Mouse (Mus musculus) neural tube, embryonic 15.5 days (tissue): ENCODE measurements at regions not wholly inside any gene's neighbourhood (a gene's known extent, or its start where the extent isn't known, plus 50 kb on each side); places are given as distances from the start of the nearest gene placed in this dataset.

Experiments
- ATAC-seq: fragments of 200-750 bp; cut with Nextera tagmentation; 2 replicates; pipeline ENCODE4 v1.8.0; 2017; ENCODE audit warnings: mild to moderate bottlenecking, moderate TSS enrichment, moderate library complexity; ENCODE audit not compliant: low FRiP score
- H3K27ac ChIP-seq: fragments of 300-500 bp; sonication (generic); replicated peaks from 2 replicates; pipeline ENCODE4 v1.5.1; 2015; ENCODE audit warnings: mild to moderate bottlenecking, inconsistent platforms
- H3K27me3 ChIP-seq: fragments of 300-500 bp; sonication (generic); replicated peaks from 2 replicates; pipeline ENCODE4 v1.6.1; 2015; ENCODE audit warnings: inconsistent platforms
- H3K36me3 ChIP-seq: fragments of 300-500 bp; sonication (generic); 2 replicates; pipeline ENCODE4 v1.6.1; 2015; ENCODE audit warnings: inconsistent platforms
- H3K4me1 ChIP-seq: fragments of 300-500 bp; sonication (generic); 2 replicates; pipeline ENCODE4 v1.6.1; 2015; ENCODE audit warnings: inconsistent platforms
- H3K4me2 ChIP-seq: fragments of 300-500 bp; sonication (generic); 2 replicates; pipeline ENCODE4 v1.6.1; 2015; ENCODE audit warnings: inconsistent platforms, mild to moderate bottlenecking, moderate library complexity
- H3K4me3 ChIP-seq: fragments of 300-500 bp; sonication (generic); replicated peaks from 2 replicates; pipeline ENCODE4 v1.5.1; 2015; ENCODE audit warnings: mild to moderate bottlenecking, inconsistent platforms
- H3K9ac ChIP-seq: fragments of 300-500 bp; sonication (generic); replicated peaks from 2 replicates; pipeline ENCODE4 v1.6.1; 2015; ENCODE audit warnings: mild to moderate bottlenecking, inconsistent platforms
- H3K9me3 ChIP-seq: fragments of 300-500 bp; sonication (generic); replicated peaks from 2 replicates; pipeline ENCODE4 v1.6.1; 2016; ENCODE audit warnings: inconsistent platforms
- WGBS: fragments of 180-500 bp; shearing (Covaris S2); methylation state at CpG from one replicate; pipeline ENCODE4 v1.1.7; 2015; ENCODE audit warnings: mixed read lengths; 5-methylcytosine and 5-hydroxymethylcytosine counted together

DNA sequence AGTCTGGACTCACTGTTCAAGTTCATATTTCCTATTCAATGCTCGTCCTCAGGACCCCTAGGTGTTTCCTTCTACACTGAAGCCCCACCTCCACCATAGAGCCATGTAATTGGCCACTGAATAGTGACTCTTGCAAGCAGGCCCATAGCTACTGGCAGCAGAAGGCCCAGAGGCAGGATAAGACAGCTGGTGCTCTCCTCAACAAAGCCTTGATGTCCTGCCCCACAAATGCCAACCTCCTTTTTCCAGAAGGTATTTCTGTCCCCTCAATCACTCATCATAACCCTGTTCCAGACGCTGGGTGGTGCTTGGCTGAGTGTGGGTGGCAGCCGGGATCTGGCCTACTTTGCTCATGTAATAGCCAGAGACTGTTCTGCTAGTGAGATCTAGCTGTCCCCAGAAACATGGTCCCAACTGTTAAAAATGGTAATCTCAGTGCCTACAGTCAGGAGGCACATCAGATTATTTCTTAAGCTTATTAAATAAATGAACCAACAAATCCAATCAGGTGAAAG, 530.9 kb downstream of the 1810013L24Rik start:
- H3K4me2 ChIP-seq, result no peak overlapping the region
- WGBS, result 90% methylated on average over 3 of the region's 3 CpGs
- no peaks in the 10 kb centered on the region for H3K36me3 ChIP-seq
- H3K9me3 ChIP-seq, result no peaks in the 10 kb centered on the region
- no peak overlapping the region for H3K27ac ChIP-seq
- no peak for ATAC-seq
- H3K4me1 ChIP-seq, result no peaks in the 10 kb centered on the region
- no peaks in the 10 kb centered on the region for H3K27me3 ChIP-seq
- no peak overlapping the region for H3K9ac ChIP-seq
- no peak overlapping the region for H3K4me3 ChIP-seq

DNA sequence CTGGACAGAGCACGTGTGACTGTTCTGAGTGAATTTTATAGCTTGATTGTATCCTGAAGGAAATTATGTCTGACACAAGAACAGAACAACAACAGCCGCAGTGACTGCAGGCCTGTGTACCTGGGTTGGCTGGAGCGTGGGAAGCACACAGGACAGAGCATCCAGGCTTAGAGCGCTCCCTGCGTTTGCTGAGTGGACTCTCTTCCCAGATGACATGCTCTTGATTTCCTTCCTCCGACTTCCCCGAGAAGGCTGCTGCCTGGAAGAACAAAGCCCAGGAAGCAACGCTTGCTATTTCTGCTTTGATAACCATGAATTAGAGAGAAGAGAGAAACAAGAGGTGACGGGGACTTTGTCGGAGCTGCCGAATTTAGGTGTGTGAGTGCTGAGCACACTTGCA, 532.2 kb downstream of the 1810013L24Rik start:
- H3K9ac ChIP-seq, result no peak overlapping the region
- H3K4me3 ChIP-seq, result no peak overlapping the region
- no peaks in the 10 kb centered on the region for H3K9me3 ChIP-seq
- 44% methylated on average over 11 of the region's 11 CpGs for WGBS
- no peaks in the 10 kb centered on the region for H3K36me3 ChIP-seq
- no peak for ATAC-seq
- H3K4me1 ChIP-seq, result no peaks in the 10 kb centered on the region
- H3K27me3 ChIP-seq, result no peaks in the 10 kb centered on the region
- no peak overlapping the region for H3K27ac ChIP-seq
- no peak overlapping the region for H3K4me2 ChIP-seq

DNA sequence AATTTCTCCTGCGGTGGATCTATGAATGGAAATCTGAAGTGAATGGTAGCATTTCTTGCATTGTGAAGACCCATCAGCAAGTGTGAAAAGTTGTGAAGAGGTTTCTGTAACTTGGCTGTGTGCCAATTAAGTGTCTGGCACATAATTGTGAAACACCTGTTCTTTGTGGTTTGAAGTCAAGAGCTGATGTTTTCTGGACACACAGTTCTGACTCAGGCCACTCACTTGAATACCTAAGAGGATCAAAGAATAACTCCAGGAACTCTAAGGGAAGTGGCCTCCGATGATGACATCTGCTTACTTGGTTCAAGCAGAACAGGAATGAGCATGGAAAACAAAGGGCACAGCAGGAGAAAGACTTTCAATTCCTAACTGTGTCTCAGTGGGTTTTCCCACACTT, 534.2 kb downstream of the 1810013L24Rik start:
- Histone ChIP-seq H3K4me1 (no peaks in the 10 kb centered on the region), H3K27ac (no peak overlapping the region), H3K4me2 (no peak overlapping the region), H3K9ac (no peak overlapping the region), H3K36me3 (no peaks in the 10 kb centered on the region), H3K27me3 (no peaks in the 10 kb centered on the region), H3K4me3 (no peak overlapping the region), H3K9me3 (no peaks in the 10 kb centered on the region)
- ATAC-seq, result no peak
- 41% methylated on average over 2 of the region's 2 CpGs for WGBS

DNA sequence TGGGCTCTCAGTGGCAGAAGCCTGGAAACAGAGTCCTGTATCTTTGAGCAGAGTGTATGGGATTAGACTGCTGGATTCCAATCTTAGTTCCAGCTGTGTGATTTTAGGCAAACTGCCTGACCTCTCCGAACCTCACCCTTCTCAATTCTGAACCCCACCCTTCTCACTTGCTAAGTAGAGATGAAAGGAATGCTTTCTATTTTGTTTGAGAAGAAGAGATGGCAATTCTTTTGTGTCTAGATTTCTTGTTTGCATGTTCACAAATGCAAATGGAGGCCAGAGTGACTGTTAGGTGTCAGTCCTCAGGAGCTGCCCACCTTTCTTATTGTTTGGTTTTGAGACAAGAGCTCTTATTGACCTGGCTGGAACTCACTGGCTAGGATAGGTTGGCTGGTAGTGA, 561.1 kb downstream of the 1810013L24Rik start:
- 42% methylated on average over 1 of the region's 1 CpGs for WGBS
- no peak overlapping the region for H3K4me3 ChIP-seq

GRCm38 (mm10) chr16:9404736-9405135, 574.8 kb downstream of the 1810013L24Rik start:
- no peak overlapping the region for H3K9ac ChIP-seq
- H3K27me3 ChIP-seq, result no peaks in the 10 kb centered on the region
- ATAC-seq, result no peak
- WGBS, result 84% methylated on average over 5 of the region's 5 CpGs
- no peak overlapping the region for H3K27ac ChIP-seq
- no peaks in the 10 kb centered on the region for H3K9me3 ChIP-seq
- no peak overlapping the region for H3K4me2 ChIP-seq
- H3K4me1 ChIP-seq, result no peaks in the 10 kb centered on the region
- no peak overlapping the region for H3K4me3 ChIP-seq
- no peaks in the 10 kb centered on the region for H3K36me3 ChIP-seq

More for the DNA sequence above, 561.1 kb downstream of the 1810013L24Rik start:
- no peak overlapping the region for H3K4me2 ChIP-seq
- no peaks in the 10 kb centered on the region for H3K27me3 ChIP-seq
- no peak overlapping the region for H3K27ac ChIP-seq
- no peaks in the 10 kb centered on the region for H3K4me1 ChIP-seq
- H3K9ac ChIP-seq, result no peak overlapping the region
- no peak for ATAC-seq
- no peaks in the 10 kb centered on the region for H3K36me3 ChIP-seq
- no peaks in the 10 kb centered on the region for H3K9me3 ChIP-seq

- ATAC-seq, result no peak
- H3K27ac ChIP-seq, result no peak overlapping the region
- no peaks in the 10 kb centered on the region for H3K27me3 ChIP-seq
- H3K9ac ChIP-seq, result no peak overlapping the region
- no peak overlapping the region for H3K4me3 ChIP-seq
- no peaks in the 10 kb centered on the region for H3K9me3 ChIP-seq
- 76% methylated on average over 1 of the region's 1 CpGs for WGBS
- no peak overlapping the region for H3K4me2 ChIP-seq
- no peaks in the 10 kb centered on the region for H3K36me3 ChIP-seq
- no peaks in the 10 kb centered on the region for H3K4me1 ChIP-seq
Measured at GRCm38 (mm10) chr16:9408196-9408595, 578.3 kb downstream of the 1810013L24Rik start.

DNA sequence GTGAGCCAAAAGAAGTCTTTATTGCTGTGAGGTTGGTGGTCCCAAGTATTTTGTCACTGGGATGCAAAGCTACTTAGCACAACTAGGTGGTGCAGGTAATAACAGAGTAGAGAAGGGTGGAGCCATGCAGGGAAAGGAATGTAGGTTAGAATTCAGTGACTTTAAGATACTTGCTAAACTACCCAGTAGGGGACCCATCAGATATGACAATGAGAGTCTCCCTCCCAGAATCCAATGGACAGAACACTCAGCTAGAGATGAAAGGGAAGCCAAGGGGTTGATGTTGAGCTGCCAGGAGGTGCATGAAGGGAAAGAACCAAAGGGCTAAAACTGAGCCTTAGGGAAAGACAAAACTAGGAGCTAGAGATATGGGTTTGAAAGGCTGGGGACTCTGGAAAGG, 564.9 kb downstream of the Grin2a start:
- no peak overlapping the region for H3K9ac ChIP-seq
- no peaks in the 10 kb centered on the region for H3K9me3 ChIP-seq
- no peaks in the 10 kb centered on the region for H3K36me3 ChIP-seq
- ATAC-seq, result no peak
- no peak overlapping the region for H3K4me2 ChIP-seq
- no peak overlapping the region for H3K4me3 ChIP-seq
- H3K4me1 ChIP-seq, result no peaks in the 10 kb centered on the region
- H3K27me3 ChIP-seq, result no peaks in the 10 kb centered on the region
- H3K27ac ChIP-seq, result no peak overlapping the region

DNA sequence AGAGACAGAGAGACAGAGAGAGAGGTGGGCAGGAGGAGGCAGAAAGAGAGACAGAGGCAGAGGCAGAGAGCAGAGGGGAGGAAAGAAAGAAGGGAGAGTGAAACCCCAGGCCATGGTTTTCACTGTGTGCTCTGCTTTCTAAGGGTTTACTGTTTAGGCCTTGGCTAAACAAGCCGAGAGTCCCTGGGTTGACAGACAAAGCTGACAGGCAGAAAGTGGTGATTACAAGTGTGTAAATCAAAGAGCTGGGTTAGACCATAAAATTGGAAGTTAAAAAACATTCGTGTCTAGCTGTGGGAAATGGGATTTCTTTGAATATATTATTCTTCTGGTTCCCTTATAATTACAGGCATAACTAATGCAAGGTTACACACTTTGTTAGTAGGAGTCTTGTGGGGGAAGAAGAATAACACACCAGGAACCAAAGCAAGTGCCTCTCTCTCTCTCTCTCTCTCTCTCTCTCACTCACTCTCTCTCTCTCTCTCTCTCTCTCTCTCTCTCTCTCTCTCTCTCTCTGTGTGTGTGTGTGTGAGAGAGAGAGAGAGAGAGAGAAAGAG, 556.0 kb downstream of the Grin2a start:
- no peak overlapping the region for H3K27ac ChIP-seq
- no peaks in the 10 kb centered on the region for H3K4me1 ChIP-seq
- H3K9ac ChIP-seq, result no peak overlapping the region
- no peak overlapping the region for H3K4me2 ChIP-seq
- H3K4me3 ChIP-seq, result no peak overlapping the region
- H3K27me3 ChIP-seq, result peaks cover 3% of the 10 kb centered on the region; the same call in 1 of the 2 replicates
- ATAC-seq, result no peak
- H3K36me3 ChIP-seq, result no peaks in the 10 kb centered on the region
- no peaks in the 10 kb centered on the region for H3K9me3 ChIP-seq
- WGBS, result 11% methylated on average over 2 of the region's 2 CpGs

DNA sequence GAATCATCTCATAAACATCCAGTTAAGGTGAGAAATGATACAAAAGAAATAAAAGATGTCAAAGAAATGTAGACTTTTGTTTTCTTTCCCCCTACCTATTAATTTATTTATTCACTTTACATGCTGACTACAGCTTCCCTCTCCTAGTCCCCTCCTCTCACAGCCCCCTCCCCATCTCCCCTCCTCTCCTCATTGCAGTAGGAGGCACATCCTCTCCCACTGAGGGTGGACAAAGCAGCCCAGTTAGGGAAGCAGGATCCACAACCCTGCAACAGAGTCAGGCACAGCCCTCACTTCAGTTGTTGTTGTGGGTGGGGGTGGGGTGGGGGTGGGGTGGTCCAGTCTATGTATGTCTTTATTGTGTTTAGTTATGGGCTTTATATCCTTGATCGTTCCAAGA, 555.5 kb downstream of the Grin2a start:
- no peak for ATAC-seq
- 57% methylated on average over 1 of the region's 1 CpGs for WGBS

DNA sequence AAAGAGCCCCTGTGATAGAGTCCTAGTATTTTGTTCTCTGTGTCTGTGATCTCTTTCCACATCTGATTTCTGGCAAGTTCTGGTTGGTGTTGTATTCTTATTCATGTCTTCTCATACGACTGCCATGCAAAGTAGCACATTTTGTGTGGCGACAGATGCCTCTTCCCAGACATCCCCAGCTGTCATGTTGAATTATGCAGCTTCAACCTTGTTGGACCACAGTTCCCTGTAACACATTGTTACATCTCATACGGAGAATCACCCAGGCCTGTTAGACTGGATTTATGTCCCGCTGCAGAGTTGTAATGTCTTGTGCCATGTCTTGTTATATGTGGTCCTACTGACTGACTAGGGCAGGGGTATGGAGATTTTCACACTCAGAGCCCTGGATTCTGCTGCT, 543.3 kb downstream of the Grin2a start:
- Histone ChIP-seq H3K27me3 (no peaks in the 10 kb centered on the region), H3K4me3 (no peak overlapping the region), H3K9ac (no peak overlapping the region), H3K4me1 (no peaks in the 10 kb centered on the region), H3K4me2 (no peak overlapping the region), H3K27ac (no peak overlapping the region), H3K9me3 (no peaks in the 10 kb centered on the region), H3K36me3 (no peaks in the 10 kb centered on the region)
- WGBS, result 68% methylated on average over 4 of the region's 4 CpGs
- ATAC-seq, result no peak

More for the DNA sequence above, 555.5 kb downstream of the Grin2a start:
- no peak overlapping the region for H3K9ac ChIP-seq
- H3K9me3 ChIP-seq, result no peaks in the 10 kb centered on the region
- H3K4me2 ChIP-seq, result no peak overlapping the region
- no peaks in the 10 kb centered on the region for H3K4me1 ChIP-seq
- no peak overlapping the region for H3K27ac ChIP-seq
- no peak overlapping the region for H3K4me3 ChIP-seq
- no peaks in the 10 kb centered on the region for H3K36me3 ChIP-seq
- peaks cover 3% of the 10 kb centered on the region; the same call in 1 of the 2 replicates for H3K27me3 ChIP-seq

DNA sequence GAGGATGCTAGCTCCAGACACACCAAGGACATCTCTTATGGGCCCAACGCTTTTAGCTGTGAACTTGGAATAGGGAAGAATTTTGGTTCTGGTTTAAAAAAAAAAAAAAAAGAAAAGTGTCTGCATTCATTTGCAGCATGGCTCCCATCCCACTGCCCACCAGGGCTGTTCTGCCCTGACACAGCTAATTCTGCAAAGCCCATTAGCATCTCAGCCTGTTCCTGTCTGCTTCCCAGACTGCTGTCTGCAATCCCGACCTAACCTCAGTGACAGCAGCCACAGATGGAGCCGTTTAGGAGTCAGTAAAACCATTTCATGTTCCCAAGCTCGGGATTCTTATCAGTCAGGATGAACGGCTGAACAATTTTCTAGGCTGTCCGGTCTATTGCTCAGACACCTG, 537.8 kb downstream of the Grin2a start:
- no peak for ATAC-seq
- no peaks in the 10 kb centered on the region for H3K36me3 ChIP-seq
- no peaks in the 10 kb centered on the region for H3K4me1 ChIP-seq
- no peaks in the 10 kb centered on the region for H3K9me3 ChIP-seq
- H3K9ac ChIP-seq, result no peak overlapping the region
- H3K4me3 ChIP-seq, result no peak overlapping the region
- no peak overlapping the region for H3K27ac ChIP-seq
- H3K27me3 ChIP-seq, result no peaks in the 10 kb centered on the region
- WGBS, result 61% methylated on average over 6 of the region's 6 CpGs
- no peak overlapping the region for H3K4me2 ChIP-seq

DNA sequence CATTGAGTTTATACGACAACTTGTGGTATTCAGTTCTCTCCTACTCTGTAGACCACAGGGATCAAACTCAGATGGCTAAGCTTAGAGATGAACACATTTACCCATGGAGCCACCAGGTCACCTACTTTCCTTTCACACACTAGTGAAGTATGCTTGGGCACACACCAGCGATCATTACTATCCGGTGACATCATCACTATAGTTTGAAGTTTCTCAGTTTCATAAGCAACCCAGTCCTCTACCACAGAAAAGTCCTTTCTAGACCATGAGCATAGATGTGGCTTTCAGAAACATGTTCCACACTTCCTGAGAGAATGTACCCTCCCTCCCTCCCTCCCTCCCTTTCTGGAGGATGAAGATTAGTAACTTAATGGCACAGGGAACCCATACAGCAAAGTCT, 532.9 kb downstream of the Grin2a start:
- H3K9ac ChIP-seq, result no peak overlapping the region
- no peaks in the 10 kb centered on the region for H3K27me3 ChIP-seq
- H3K27ac ChIP-seq, result no peak overlapping the region
- H3K36me3 ChIP-seq, result no peaks in the 10 kb centered on the region
- no peak overlapping the region for H3K4me3 ChIP-seq
- no peak overlapping the region for H3K4me2 ChIP-seq
- 98% methylated on average over 3 of the region's 3 CpGs for WGBS
- H3K9me3 ChIP-seq, result no peaks in the 10 kb centered on the region
- no peak for ATAC-seq
- H3K4me1 ChIP-seq, result no peaks in the 10 kb centered on the region

- Histone ChIP-seq H3K4me2 (no peak overlapping the region), H3K4me3 (no peak overlapping the region), H3K4me1 (no peaks in the 10 kb centered on the region), H3K27me3 (no peaks in the 10 kb centered on the region), H3K27ac (no peak overlapping the region), H3K36me3 (no peaks in the 10 kb centered on the region), H3K9ac (no peak overlapping the region), H3K9me3 (no peaks in the 10 kb centered on the region)
- no peak for ATAC-seq
- 70% methylated on average over 4 of the region's 4 CpGs for WGBS
Measured at GRCm38 (mm10) chr16:9469394-9469793, 526.0 kb downstream of the Grin2a start.
